Mouse (Mus musculus) hindbrain, postnatal 0 days (tissue): ENCODE measurements around the gene Gm17018. TPM values are rescaled to one million over a fixed set of nuclear protein-coding genes. Genes with fewer than 3 reads are reported as not detected.

ENCODE experiments used
- ATAC-seq: fragments of 200-750 bp; cut with Nextera tagmentation; 2 replicates; pipeline ENCODE4 v1.8.0; 2017; ENCODE audit warnings: mild to moderate bottlenecking, moderate TSS enrichment, moderate library complexity
- DNase-seq: peaks from one replicate; pipeline ENCODE4 v3.0.0-alpha.2; 2015; ENCODE audit warnings: low spot score
- H3K27ac ChIP-seq: fragments of 300-500 bp; sonication (generic); 2 replicates; pipeline ENCODE4 v1.5.1; 2014; ENCODE audit warnings: mild to moderate bottlenecking
- H3K27me3 ChIP-seq: fragments of 300-500 bp; sonication (generic); 2 replicates; pipeline ENCODE4 v1.6.1; 2014; ENCODE audit warnings: low read length, mixed read lengths; ENCODE audit not compliant: insufficient read depth
- H3K36me3 ChIP-seq: fragments of 300-500 bp; sonication (generic); 2 replicates; pipeline ENCODE4 v1.6.1; 2014; ENCODE audit warnings: low read length, mixed read lengths; ENCODE audit not compliant: insufficient read depth
- H3K4me1 ChIP-seq: fragments of 300-500 bp; sonication (generic); 2 replicates; pipeline ENCODE4 v1.6.1; 2014; ENCODE audit warnings: antibody characterized with exemption, low read length, mixed read lengths; ENCODE audit not compliant: insufficient read depth
- H3K4me2 ChIP-seq: fragments of 300-500 bp; sonication (generic); 2 replicates; pipeline ENCODE4 v1.6.1; 2014; ENCODE audit warnings: low read depth, mild to moderate bottlenecking, low read length, moderate library complexity, mixed read lengths
- H3K4me3 ChIP-seq: fragments of 300-500 bp; sonication (generic); 2 replicates; pipeline ENCODE4 v1.5.1; 2014; ENCODE audit warnings: low read length
- H3K9ac ChIP-seq: fragments of 300-500 bp; sonication (generic); replicated peaks from 2 replicates; pipeline ENCODE4 v1.6.1; 2014; ENCODE audit warnings: mild to moderate bottlenecking, low read length, moderate library complexity, mixed read lengths
- H3K9me3 ChIP-seq: fragments of 300-500 bp; sonication (generic); 2 replicates; pipeline ENCODE4 v1.6.1; 2016; ENCODE audit warnings: low read length, mixed read lengths
- CTCF ChIP-seq: IDR thresholded peaks from 2 replicates; pipeline ENCODE4 v1.5.1; 2016; ENCODE audit warnings: antibody characterized with exemption, control low read depth, low read depth
- WGBS: fragments of 180-500 bp; shearing (Covaris S2); extraction: QIAGEN DNeasy Blood & Tissue Kit; methylation state at CpG from one replicate; pipeline ENCODE4 v1.1.7; 2014; 5-methylcytosine and 5-hydroxymethylcytosine counted together
- polyA plus RNA-seq: library from polyadenylated mRNA; unstranded; fragments of >200 nt; fragmentation: Nextera tagmentation; extraction: Ambion mirVana; gene quantifications from 2 replicates; pipeline ENCODE4 v1.2.1, GENCODE M21; 2015
- total RNA-seq: library from RNA; depleted of rRNA; stranded (reverse); fragments of >200 nt; gene quantifications from 2 replicates; pipeline ENCODE4 v1.2.3, GENCODE M21; 2014

Gene Gm17018
- total and polyA plus RNA-seq, 2 experiments from 2014 or later: 23.0 to 90.7 TPM

DNA sequence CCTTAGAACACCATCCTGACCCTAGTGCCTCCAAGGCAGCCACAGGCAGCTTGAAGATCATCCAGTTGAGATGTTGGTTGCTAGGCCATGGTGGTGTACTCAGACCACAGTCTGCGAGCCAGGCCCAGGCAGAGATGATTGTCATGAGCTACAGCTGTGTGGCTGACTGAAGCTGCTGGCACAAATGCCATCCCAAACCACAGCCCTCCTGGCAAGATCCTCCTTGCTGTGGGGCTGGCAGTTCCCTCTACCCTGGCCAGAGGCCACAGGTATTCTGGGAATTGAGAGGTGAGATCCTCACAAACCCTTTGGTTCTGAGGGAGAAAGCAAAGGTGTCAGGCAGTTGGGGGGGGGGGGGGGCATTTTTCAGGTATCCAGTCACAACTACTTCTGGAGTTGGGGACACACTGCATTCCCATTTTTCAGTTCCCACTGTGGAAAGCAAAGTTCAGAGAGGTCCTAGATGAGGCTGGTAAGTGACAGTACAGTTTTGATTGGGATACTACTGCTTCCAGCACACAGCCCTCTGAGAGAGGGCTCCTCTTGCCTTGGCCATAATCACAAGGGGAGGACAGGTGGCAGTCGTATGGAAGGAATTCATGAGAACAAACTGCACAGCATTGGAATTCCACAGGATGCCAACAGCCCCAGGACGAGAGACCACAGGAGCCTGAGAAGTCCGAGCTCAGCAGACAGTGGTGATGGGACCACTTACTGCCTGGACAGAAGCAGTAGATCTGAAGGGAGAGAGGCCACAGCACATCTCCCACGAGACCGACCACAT lies 27.3 kb downstream of the Gm17018 start:
- DNase-seq (no peak), ATAC-seq (no peak)
- TF ChIP-seq CTCF: no peak
- no peaks in the 10 kb centered on the region for H3K27me3 ChIP-seq
- H3K4me1 ChIP-seq: no peaks in the 10 kb centered on the region
- 85% methylated on average over 6 of the region's 6 CpGs for WGBS
- no peaks in the 10 kb centered on the region for H3K9me3 ChIP-seq
- H3K4me3 ChIP-seq: no peak overlapping the region
- H3K27ac ChIP-seq: no peak overlapping the region
- H3K4me2 ChIP-seq: no peak overlapping the region
- H3K36me3 ChIP-seq: peaks cover 5% of the 10 kb centered on the region; the same call in 1 of the 2 replicates
- H3K9ac ChIP-seq: no peak overlapping the region

DNA sequence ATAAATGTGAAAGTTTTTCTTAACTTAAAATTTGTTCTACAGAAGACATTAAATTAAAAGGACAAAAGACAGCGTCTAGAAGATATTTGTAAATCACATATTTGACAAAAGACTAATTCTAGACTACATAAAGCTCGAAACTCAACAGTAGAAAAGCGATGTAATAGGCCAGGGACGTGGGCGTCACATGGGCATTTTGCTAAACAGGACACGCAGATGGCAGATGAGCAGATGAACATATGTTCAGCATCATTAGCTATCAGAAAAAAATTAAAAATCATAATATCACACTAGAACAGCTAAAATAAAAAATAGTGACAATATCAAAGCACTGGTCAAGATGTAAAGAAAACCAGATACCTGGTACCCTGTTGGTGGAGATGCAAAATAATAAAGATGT lies 29.3 kb downstream of the Gm17018 start:
- WGBS: 85% methylated on average over 6 of the region's 6 CpGs
- Histone ChIP-seq H3K9me3 (no peaks in the 10 kb centered on the region), H3K36me3 (peaks cover 5% of the 10 kb centered on the region; the same call in 1 of the 2 replicates), H3K27me3 (no peaks in the 10 kb centered on the region), H3K9ac (no peak overlapping the region), H3K4me1 (no peaks in the 10 kb centered on the region), H3K4me2 (no peak overlapping the region), H3K27ac (no peak overlapping the region), H3K4me3 (no peak overlapping the region)
- no peak for ATAC-seq
- no peak for DNase-seq
- no peak for TF ChIP-seq CTCF

DNA sequence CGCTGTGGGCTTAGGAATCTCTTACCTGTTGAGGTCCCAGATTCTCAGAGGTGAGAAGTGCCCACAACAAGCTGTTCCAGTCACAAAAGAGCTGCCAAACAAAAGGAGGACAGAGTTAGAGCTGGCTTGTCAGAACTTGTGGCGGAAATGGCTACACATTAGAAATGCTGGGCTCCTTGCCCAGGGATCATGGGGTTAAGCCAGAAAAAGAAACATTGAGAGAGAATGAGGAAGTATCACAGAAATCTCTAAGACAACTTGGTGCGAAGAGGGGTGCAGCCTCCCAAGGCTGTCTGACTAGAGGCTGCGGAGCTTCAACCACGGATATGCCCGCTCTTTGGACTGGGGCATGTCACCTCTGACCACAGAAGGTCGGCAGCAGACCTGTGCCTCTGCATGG lies 31.3 kb downstream of the Gm17018 start:
- DNase-seq (peak; percentile 52), ATAC-seq (no peak)
- no peak overlapping the region for H3K9ac ChIP-seq
- H3K4me3 ChIP-seq: no peak overlapping the region
- H3K27ac ChIP-seq: no peak overlapping the region
- peaks cover 4% of the 10 kb centered on the region; the same call in 1 of the 2 replicates for H3K4me1 ChIP-seq
- no peaks in the 10 kb centered on the region for H3K9me3 ChIP-seq
- WGBS: 71% methylated on average over 7 of the region's 7 CpGs
- TF ChIP-seq CTCF: no peak
- H3K27me3 ChIP-seq: no peaks in the 10 kb centered on the region
- H3K36me3 ChIP-seq: peaks cover 5% of the 10 kb centered on the region; the same call in 1 of the 2 replicates
- H3K4me2 ChIP-seq: no peak overlapping the region

GRCm38 (mm10) chr19:45592916-45593315 lies 32.5 kb downstream of the Gm17018 start:
- H3K9me3 ChIP-seq: no peaks in the 10 kb centered on the region
- peaks cover 5% of the 10 kb centered on the region; the same call in 1 of the 2 replicates for H3K36me3 ChIP-seq
- peaks cover 4% of the 10 kb centered on the region; the same call in 1 of the 2 replicates for H3K4me1 ChIP-seq
- H3K4me2 ChIP-seq: no peak overlapping the region
- no peak overlapping the region for H3K4me3 ChIP-seq
- no peak for TF ChIP-seq CTCF
- no peak; the same call in 1 of the 2 replicates for ATAC-seq
- no peaks in the 10 kb centered on the region for H3K27me3 ChIP-seq
- no peak overlapping the region for H3K27ac ChIP-seq
- DNase-seq: no peak
- H3K9ac ChIP-seq: no peak overlapping the region
- WGBS: 66% methylated on average over 9 of the region's 9 CpGs

DNA sequence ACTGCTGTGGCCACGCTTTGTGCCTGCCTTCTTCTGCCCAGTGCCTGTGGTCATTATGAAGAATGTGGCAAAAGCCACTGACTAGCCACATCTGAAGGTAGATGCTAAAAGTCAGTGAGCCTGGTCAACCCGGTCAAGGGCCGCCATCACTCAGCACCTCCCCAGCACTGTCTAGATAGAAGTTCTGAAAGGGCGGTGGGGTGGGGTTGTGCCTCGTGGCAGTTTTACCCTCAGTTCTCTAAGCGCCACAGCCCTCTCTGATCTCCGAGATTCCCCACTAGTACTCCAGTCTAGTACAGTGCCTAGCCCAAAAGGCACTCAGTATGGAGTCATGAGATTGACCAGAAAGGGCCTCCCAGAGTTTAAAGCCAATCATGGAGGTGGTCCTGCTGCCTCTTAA lies 33.7 kb downstream of the Gm17018 start:
- ATAC-seq: no peak

DNA sequence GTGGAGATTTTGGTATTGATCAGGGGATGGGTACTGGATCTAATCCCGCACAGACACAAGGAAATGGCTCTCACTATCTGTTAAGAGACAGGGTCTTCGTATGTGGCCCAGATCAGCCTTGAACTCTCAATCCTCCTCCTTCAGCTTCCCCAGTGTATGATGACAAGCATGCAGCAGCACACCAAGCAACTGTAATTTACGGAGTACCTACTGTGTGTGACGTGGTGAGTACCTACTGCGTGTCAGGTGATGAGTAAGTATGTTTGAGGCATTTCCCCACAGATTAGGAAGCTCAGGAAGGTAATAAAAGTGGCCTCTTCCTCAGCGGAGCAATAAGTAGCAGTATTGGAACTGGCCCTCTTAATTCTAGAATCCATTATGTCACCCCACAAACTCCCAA lies 35.1 kb downstream of the Gm17018 start:
- 86% methylated on average over 6 of the region's 6 CpGs for WGBS

More for the DNA sequence above, 33.7 kb downstream of the Gm17018 start:
- Histone ChIP-seq H3K4me1 (peaks cover 4% of the 10 kb centered on the region; the same call in 1 of the 2 replicates), H3K9ac (no peak overlapping the region), H3K9me3 (no peaks in the 10 kb centered on the region), H3K4me3 (no peak overlapping the region), H3K36me3 (peaks cover 5% of the 10 kb centered on the region; the same call in 1 of the 2 replicates), H3K27ac (no peak overlapping the region), H3K4me2 (no peak overlapping the region), H3K27me3 (no peaks in the 10 kb centered on the region)
- 94% methylated on average over 7 of the region's 7 CpGs for WGBS
- no peak for TF ChIP-seq CTCF
- no peak for DNase-seq

DNA sequence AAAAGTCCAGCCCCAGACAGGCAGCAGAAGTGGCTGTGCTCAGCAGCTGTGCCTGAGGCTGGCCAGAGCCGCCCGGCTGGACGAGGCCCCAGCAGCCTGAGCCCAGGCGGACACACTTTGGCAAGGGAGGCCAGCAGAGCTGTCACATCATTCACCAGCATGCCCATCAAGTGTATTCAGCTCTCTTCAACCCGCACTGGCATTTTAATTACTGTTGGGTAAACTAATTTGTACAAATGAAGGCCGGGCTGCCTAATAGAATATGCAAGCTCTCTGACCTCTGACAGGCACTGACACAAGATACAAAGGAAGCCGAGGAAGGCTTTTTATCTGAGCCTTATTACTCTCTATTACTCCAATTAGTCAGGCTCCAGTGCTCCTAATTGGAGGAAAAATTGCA lies 35.6 kb downstream of the Gm17018 start:
- no peak overlapping the region for H3K9ac ChIP-seq
- no peaks in the 10 kb centered on the region for H3K9me3 ChIP-seq
- WGBS: 18% methylated on average over 7 of the region's 7 CpGs
- no peaks in the 10 kb centered on the region for H3K27me3 ChIP-seq
- H3K4me1 ChIP-seq: peaks cover 4% of the 10 kb centered on the region; the same call in 1 of the 2 replicates
- no peak for TF ChIP-seq CTCF
- DNase-seq: peak; percentile 75
- no peak overlapping the region for H3K27ac ChIP-seq
- H3K36me3 ChIP-seq: peaks cover 9% of the 10 kb centered on the region; the same call in 1 of the 2 replicates
- peak; percentile 84 for ATAC-seq
- H3K4me3 ChIP-seq: no peak overlapping the region
- no peak overlapping the region for H3K4me2 ChIP-seq

More for the DNA sequence above, 35.1 kb downstream of the Gm17018 start:
- H3K9me3 ChIP-seq: no peaks in the 10 kb centered on the region
- no peak overlapping the region for H3K4me3 ChIP-seq
- no peak overlapping the region for H3K9ac ChIP-seq
- peak; percentile 6 for DNase-seq
- H3K4me2 ChIP-seq: no peak overlapping the region
- peaks cover 4% of the 10 kb centered on the region; the same call in 1 of the 2 replicates for H3K4me1 ChIP-seq
- TF ChIP-seq CTCF: no peak
- H3K36me3 ChIP-seq: peaks cover 11% of the 10 kb centered on the region; the same call in 1 of the 2 replicates
- no peak overlapping the region for H3K27ac ChIP-seq
- no peaks in the 10 kb centered on the region for H3K27me3 ChIP-seq
- no peak for ATAC-seq
